Mouse (Mus musculus): ENCODE results near the gene Cmklr1. TPM values are rescaled to one million over a fixed set of nuclear protein-coding genes. Genes with fewer than 3 reads are reported as not detected.

The Cmklr1 gene
- polyA plus RNA-seq (2012; rRNA removed; ENCODE audit: low replicate concordance) = 7.8 and 9.6 TPM in 2 replicates

DNA sequence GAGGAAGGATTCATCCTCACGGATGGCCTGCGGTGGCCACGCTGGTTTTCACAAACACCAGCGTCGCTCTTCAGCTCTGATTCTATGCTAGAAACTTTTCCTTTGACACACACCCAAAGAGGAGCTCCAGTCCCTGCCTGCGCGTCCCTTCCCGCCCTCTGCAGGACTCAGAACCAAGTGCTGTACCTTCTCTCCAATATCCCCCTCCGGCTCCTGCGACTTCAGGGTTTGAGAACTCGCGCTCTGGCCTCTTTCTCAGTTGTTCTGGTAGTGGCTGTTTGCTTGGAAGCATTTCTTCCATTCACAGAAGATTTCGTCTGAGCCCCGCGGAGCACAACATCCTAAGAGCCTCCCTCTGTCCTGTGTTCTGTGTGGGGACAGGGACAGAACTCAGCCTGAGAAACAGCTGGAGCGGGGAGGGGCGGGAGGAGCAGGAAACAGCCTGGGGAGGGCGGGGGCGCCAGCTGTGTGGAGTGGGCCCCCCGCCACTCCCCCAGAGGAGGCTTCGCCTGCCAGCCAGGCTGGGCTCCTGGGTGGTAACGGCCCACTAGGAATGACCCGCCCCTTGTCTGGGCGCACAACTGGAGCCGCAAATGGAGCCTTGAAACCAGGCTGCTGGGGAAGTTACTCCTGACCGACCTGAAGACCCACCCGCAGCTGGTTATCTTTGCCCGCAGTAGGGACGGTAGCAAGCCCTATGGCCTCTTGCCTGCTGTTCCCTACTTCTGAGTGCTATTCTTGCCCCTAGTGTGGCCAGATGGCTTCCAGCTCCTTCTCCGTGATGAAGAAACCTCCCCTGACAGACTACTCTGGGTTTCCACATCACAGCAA is at the start of gene Cmklr1:
Gene Cmklr1 (minus strand): TSS at position 392 of the 831 bp plus-strand sequence.

Other genes with a start within 250 kb of the Cmklr1 start
- 2.7 and 8.0 TPM in 2 replicates for gene Wscd2, start 160.1 kb downstream of the Cmklr1 start, polyA plus RNA-seq (2012; rRNA removed; ENCODE audit: low replicate concordance)
- not detected in 2 replicates for gene 1700069L16Rik, start 74.3 kb upstream of the Cmklr1 start, polyA plus RNA-seq (2012; rRNA removed; ENCODE audit: low replicate concordance)
- 3.3 and 4.1 TPM in 2 replicates for gene Ficd, start 85.4 kb upstream of the Cmklr1 start, polyA plus RNA-seq (2012; rRNA removed; ENCODE audit: low replicate concordance)
- gene Sart3, start 122.1 kb upstream of the Cmklr1 start, polyA plus RNA-seq (2012; rRNA removed; ENCODE audit: low replicate concordance) = 7.2 and 9.3 TPM in 2 replicates
- gene Iscu, start 122.3 kb upstream of the Cmklr1 start, polyA plus RNA-seq (2012; rRNA removed; ENCODE audit: low replicate concordance) = 35.4 and 39.3 TPM in 2 replicates
- 11.6 and 16.3 TPM in 2 replicates for gene Tmem119, start 150.1 kb upstream of the Cmklr1 start, polyA plus RNA-seq (2012; rRNA removed; ENCODE audit: low replicate concordance)
- 24.5 and 48.9 TPM in 2 replicates for gene Selplg, start 182.2 kb upstream of the Cmklr1 start, polyA plus RNA-seq (2012; rRNA removed; ENCODE audit: low replicate concordance)

All from duodenum, adult 2 months (tissue).